Mouse (Mus musculus): ENCODE results near the gene Serpina3f.

GRCm38 (mm10) chr12:104174747-104175146, 39.6 kb upstream of the Serpina3f start:
- TF ChIP-seq GATA1 (IDR thresholded peaks at IDR 0.05; ENCODE audit: borderline replicate concordance, low read length) (no peak), FLI1 (IDR thresholded peaks at IDR 0.05; ENCODE audit: low read length) (no peak)

Measured in megakaryocyte, embryonic 14.5 days (primary cell).